Mouse (Mus musculus) macrophage (primary cell): ENCODE results near the gene Celf2. TPM values are rescaled to one million over a fixed set of nuclear protein-coding genes. Genes with fewer than 3 reads are reported as not detected.

ENCODE experiments used
- H3K27ac ChIP-seq: fragments of 350-480 bp; formaldehyde crosslinking; 2 replicates; pipeline ENCODE4 v1.9.0; 2021
- H3K36me3 ChIP-seq: fragments of 350-480 bp; formaldehyde crosslinking; 2 replicates; pipeline ENCODE4 v1.9.0; 2021; ENCODE audit errors: inconsistent target
- H3K4me3 ChIP-seq: fragments of 350-480 bp; formaldehyde crosslinking; 2 replicates; pipeline ENCODE4 v1.9.0; 2021; ENCODE audit errors: inconsistent target
- H3K79me2 ChIP-seq: fragments of 350-480 bp; formaldehyde crosslinking; 2 replicates; pipeline ENCODE4 v1.9.0; 2021; ENCODE audit errors: inconsistent target
- WGBS: methylation state at CpG from one replicate; pipeline ENCODE4 v1.1.7; 2026; ENCODE audit warnings: inconsistent platforms; ENCODE audit not compliant: missing documents; 5-methylcytosine and 5-hydroxymethylcytosine counted together
- polyA plus RNA-seq: library from polyadenylated mRNA; stranded (reverse); fragments of 250-400 nt; gene quantifications from 3 replicates; pipeline ENCODE4 v1.2.4, GENCODE M21; 2018; ENCODE audit warnings: inconsistent platforms

The Celf2 gene
- polyA plus RNA-seq, 1 experiment from 2014 or later, result 142 TPM

- no peaks in the 10 kb centered on the region for H3K36me3 ChIP-seq
- no peaks in the 10 kb centered on the region for H3K79me2 ChIP-seq
- H3K27ac ChIP-seq, result no peak overlapping the region
- no peak overlapping the region for H3K4me3 ChIP-seq
- 88% methylated on average over 2 of the region's 2 CpGs for WGBS
Observed at GRCm38 (mm10) chr2:7233411-7233810, 276.0 kb downstream of the Celf2 start.

- 86% methylated on average over 7 of the region's 7 CpGs for WGBS
- no peak overlapping the region for H3K4me3 ChIP-seq
- H3K27ac ChIP-seq, result no peak overlapping the region
- H3K79me2 ChIP-seq, result no peaks in the 10 kb centered on the region
- no peaks in the 10 kb centered on the region for H3K36me3 ChIP-seq
Observed at GRCm38 (mm10) chr2:7226785-7227184, 282.6 kb downstream of the Celf2 start.

DNA sequence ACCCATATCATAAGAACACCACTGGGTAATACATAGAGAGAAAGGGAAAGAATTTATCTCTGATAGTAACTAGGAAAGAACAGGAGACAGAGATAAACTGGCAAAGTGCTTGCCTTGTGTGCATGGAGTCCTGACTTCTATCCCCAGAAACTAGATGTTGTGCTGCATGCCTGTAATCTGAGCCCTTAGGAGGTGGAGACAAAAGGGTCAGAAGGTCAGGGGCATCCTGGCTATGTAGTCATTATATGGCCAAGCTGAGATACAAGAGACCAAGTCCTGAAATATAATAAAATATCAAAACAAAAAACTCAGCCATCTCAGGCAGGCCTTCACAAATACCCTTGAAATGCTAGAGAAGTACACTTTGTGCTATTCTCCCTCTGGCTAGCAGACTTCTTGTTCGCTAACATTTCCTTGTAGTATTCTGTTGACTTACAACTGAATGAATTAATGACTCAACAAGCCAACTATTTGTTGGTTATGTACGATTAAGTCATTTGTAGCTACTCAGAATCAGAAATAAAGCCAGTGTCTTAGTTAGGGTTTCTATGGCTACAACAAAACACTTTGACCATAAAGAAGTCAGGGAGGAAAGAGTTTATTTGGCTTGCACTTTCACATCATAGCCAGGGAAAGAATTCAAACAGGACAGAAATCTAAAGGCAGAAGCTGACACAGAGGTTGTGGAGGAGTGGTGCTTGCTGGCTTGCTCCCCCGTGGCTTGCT, 284.9 kb downstream of the Celf2 start:
- H3K36me3 ChIP-seq, result no peaks in the 10 kb centered on the region
- H3K27ac ChIP-seq, result no peak overlapping the region
- no peaks in the 10 kb centered on the region for H3K79me2 ChIP-seq
- no peak overlapping the region for H3K4me3 ChIP-seq
- whole genome bisulfite sequencing, result 100% methylated on average over 3 of the region's 3 CpGs

GRCm38 (mm10) chr2:7223538-7223937, 285.8 kb downstream of the Celf2 start:
- H3K79me2 ChIP-seq, result no peaks in the 10 kb centered on the region
- no peak overlapping the region for H3K27ac ChIP-seq
- no peak overlapping the region for H3K4me3 ChIP-seq
- 39% methylated on average over 2 of the region's 2 CpGs for WGBS
- H3K36me3 ChIP-seq, result no peaks in the 10 kb centered on the region

DNA sequence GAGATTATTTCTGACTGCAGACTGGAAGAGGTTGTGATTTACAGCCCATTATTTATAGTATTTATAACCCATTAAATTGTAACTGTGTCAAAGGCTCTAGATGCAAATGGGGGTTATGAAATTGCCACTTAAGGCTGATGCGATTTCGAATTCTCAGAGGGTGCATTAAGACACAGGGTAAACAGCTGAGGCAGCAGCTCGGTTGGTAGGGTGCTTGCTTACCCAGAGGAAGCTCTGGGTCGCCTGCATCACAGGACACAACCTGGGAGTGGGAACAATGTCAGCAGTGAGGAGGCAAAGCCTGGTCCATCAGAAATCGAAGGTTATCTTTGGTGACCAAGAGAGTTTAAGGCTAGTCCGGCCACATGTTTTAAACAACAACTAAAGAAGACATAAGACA, 286.5 kb downstream of the Celf2 start:
- Histone ChIP-seq H3K36me3 (no peaks in the 10 kb centered on the region), H3K79me2 (no peaks in the 10 kb centered on the region), H3K4me3 (no peak overlapping the region), H3K27ac (no peak overlapping the region)
- 92% methylated on average over 6 of the region's 6 CpGs for WGBS

DNA sequence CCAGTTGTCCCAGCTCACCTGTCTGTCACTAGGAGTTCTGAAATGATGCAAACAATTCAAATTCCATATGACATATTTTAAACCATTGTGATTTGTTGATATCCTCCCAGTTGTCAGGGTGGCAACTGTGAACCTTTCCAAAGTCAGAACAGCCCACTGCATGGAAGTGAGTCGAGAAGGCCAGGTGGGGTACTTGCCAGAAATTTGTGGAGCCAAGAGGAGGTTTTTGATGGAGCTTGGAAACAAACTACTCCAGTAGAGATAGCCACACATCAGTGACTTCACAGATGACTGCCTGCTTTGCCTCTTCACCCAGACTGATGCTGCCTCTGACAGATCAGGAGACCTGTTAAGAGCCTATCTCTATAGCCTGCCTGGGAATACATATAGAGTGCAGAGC, 287.5 kb downstream of the Celf2 start:
- H3K27ac ChIP-seq, result no peak overlapping the region
- WGBS, result 93% methylated on average over 1 of the region's 1 CpGs
- H3K79me2 ChIP-seq, result no peaks in the 10 kb centered on the region
- no peak overlapping the region for H3K4me3 ChIP-seq
- H3K36me3 ChIP-seq, result no peaks in the 10 kb centered on the region

DNA sequence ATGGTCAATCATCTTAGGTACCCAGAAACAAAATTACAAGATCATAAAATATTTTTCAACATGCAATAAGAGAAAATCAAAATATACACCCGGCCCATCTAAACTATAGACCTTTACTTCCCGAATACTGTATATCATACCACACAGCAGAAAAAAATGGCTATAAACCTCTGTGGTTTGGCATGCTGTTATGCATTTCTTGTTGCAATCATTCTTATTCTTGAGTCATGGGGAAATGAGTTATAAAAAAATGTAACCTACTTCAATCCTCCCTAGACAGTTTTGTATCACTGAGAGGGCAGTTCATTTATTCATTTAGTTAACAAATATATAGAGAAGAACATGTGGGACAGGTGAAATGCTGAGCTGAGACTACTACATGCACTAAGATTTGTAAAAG, 291.3 kb downstream of the Celf2 start:
- H3K4me3 ChIP-seq, result no peak overlapping the region
- no peaks in the 10 kb centered on the region for H3K79me2 ChIP-seq
- 44% methylated on average over 2 of the region's 2 CpGs for WGBS
- H3K36me3 ChIP-seq, result no peaks in the 10 kb centered on the region
- no peak overlapping the region for H3K27ac ChIP-seq

DNA sequence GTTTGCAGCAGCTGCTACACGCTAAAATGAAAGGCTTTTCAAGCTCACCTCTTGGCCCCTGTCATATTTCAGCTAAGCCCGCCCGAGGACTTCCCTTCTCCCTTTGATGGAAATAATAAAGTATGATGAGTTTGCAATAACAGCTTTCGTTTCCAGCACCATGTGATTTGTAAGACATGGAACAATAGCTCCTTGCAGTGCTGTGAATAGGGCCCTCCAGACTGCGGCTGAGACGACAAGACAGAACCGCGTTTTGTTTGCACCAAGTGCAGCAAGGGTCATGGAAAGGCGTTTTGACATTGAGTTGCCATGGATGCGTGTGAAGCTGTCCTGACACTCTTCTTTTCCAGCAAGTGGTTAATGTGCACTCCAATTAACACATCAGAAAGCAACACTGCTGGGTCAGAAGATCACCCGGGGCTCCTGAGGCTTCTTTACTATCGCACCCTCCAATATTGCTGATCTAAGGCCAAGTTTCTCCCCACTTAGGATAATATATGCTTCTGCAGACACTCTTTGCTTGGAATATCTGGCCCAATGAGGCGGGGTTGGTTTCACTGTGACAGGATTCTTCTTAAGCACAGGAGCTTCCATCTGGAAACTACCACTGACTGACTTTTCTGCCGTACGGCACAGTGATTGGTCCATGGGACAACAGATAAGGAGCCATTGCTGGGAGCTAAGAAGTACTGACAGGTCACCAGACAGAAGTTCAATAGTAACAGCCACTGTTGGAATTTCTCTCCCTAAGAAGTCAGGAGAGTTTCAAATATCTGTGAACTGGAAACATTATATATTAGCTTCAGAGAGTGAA, 301.5 kb downstream of the Celf2 start:
- Histone ChIP-seq H3K79me2 (no peaks in the 10 kb centered on the region), H3K27ac (no peak overlapping the region), H3K4me3 (no peak overlapping the region), H3K36me3 (no peaks in the 10 kb centered on the region)
- WGBS, result 84% methylated on average over 15 of the region's 15 CpGs

DNA sequence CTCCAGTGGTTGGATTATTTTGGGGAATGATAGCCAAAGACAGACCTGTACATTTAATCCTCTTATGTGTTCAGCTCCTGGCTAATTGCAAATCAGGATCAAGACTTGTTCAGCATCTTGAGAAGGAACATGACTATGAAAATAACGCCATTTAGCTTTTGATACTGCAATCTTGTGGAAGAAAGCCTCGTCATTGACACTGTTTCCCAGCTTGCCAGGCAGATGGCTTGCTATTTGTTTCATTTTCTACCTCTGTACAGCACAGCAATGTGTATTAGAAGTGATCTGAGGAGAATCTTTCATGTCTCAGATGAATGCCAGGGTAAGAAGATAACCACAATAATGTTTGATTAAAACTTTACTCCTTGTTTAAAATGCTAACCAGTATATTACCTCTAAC, 315.9 kb downstream of the Celf2 start:
- no peak overlapping the region for H3K4me3 ChIP-seq
- H3K27ac ChIP-seq, result no peak overlapping the region
- no peaks in the 10 kb centered on the region for H3K79me2 ChIP-seq
- H3K36me3 ChIP-seq, result no peaks in the 10 kb centered on the region
- 85% methylated on average over 2 of the region's 2 CpGs for whole genome bisulfite sequencing

DNA sequence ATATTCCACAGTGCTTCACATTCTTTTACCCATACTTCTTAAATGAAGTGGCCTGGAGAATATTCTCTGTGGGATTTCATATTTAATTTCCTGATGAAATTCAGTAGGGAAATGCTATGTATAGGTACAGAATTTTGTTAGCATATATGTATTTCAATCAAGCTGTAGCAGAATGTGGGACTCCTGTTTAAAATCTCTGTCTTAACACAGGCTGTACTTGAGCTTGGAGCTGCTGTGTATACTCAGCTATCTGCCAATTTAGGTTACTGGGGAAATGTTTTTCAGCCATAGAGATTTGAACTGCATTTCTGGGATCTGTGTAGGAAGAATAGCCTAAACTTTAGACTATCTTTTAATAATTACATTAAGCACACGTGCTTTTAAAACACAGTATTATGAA, 330.2 kb downstream of the Celf2 start:
- H3K36me3 ChIP-seq, result no peaks in the 10 kb centered on the region
- H3K27ac ChIP-seq, result no peak overlapping the region
- WGBS, result 40% methylated on average over 1 of the region's 1 CpGs
- no peaks in the 10 kb centered on the region for H3K79me2 ChIP-seq
- H3K4me3 ChIP-seq, result no peak overlapping the region

GRCm38 (mm10) chr2:7173271-7174064, 335.9 kb downstream of the Celf2 start:
- WGBS, result 78% methylated on average over 8 of the region's 11 CpGs
- Histone ChIP-seq H3K79me2 (no peaks in the 10 kb centered on the region), H3K4me3 (no peak overlapping the region), H3K36me3 (no peaks in the 10 kb centered on the region), H3K27ac (no peak overlapping the region)

- Histone ChIP-seq H3K27ac (no peak overlapping the region), H3K4me3 (no peak overlapping the region), H3K79me2 (no peaks in the 10 kb centered on the region), H3K36me3 (no peaks in the 10 kb centered on the region)
- 98% methylated on average over 8 of the region's 8 CpGs for WGBS
Observed at GRCm38 (mm10) chr2:7171087-7171696, 338.2 kb downstream of the Celf2 start.

GRCm38 (mm10) chr2:7165786-7166185, 343.6 kb downstream of the Celf2 start:
- no peak overlapping the region for H3K4me3 ChIP-seq
- H3K36me3 ChIP-seq, result no peaks in the 10 kb centered on the region
- WGBS, result 91% methylated on average over 3 of the region's 3 CpGs
- no peak overlapping the region for H3K27ac ChIP-seq
- H3K79me2 ChIP-seq, result no peaks in the 10 kb centered on the region

GRCm38 (mm10) chr2:7160108-7160507, 349.3 kb downstream of the Celf2 start:
- Histone ChIP-seq H3K4me3 (no peak overlapping the region), H3K27ac (no peak overlapping the region), H3K36me3 (no peaks in the 10 kb centered on the region), H3K79me2 (no peaks in the 10 kb centered on the region)
- WGBS, result 62% methylated on average over 6 of the region's 6 CpGs
